Mouse (Mus musculus): ENCODE measurements around the gene H2al2a. TPM values are rescaled to one million over a fixed set of nuclear protein-coding genes. Genes with fewer than 3 reads are reported as not detected.

Gene H2al2a
- polyA plus RNA-seq, 1 experiment from 2014 or later = not detected

GRCm38 (mm10) chr2:18033166-18034108, 36.7 kb upstream of the H2al2a start:
- H3K4me1 ChIP-seq = peaks cover 91% of the 10 kb centered on the region
- H3K27ac ChIP-seq (replicated peaks) = peak overlapping the region; percentile 100
- H3K9me3 ChIP-seq (replicated peaks) = no peaks in the 10 kb centered on the region
- H3K4me3 ChIP-seq = peak overlapping the region; percentile 86
- H3K27me3 ChIP-seq (ENCODE audit: low read depth, poor library complexity, severe bottlenecking) = no peaks in the 10 kb centered on the region
- peak; percentile 60 for DNase-seq (ENCODE audit: low spot score)
- H3K36me3 ChIP-seq = no peaks in the 10 kb centered on the region
- 24% methylated on average over 10 of the region's 10 CpGs for WGBS

- peak overlapping the region; percentile 100 for H3K27ac ChIP-seq (replicated peaks)
- H3K27me3 ChIP-seq (ENCODE audit: low read depth, poor library complexity, severe bottlenecking) = no peaks in the 10 kb centered on the region
- H3K4me1 ChIP-seq = peaks cover 82% of the 10 kb centered on the region
- H3K36me3 ChIP-seq = no peaks in the 10 kb centered on the region
- peak; percentile 45 for DNase-seq (ENCODE audit: low spot score)
- peak overlapping the region; percentile 86 for H3K4me3 ChIP-seq
- 25% methylated on average over 5 of the region's 5 CpGs for WGBS
- H3K9me3 ChIP-seq (replicated peaks) = no peaks in the 10 kb centered on the region
Measured at GRCm38 (mm10) chr2:18032538-18032895, 35.8 kb upstream of the H2al2a start.

- Histone ChIP-seq H3K4me3 (peak overlapping the region; percentile 86), H3K4me1 (peaks cover 80% of the 10 kb centered on the region), H3K9me3 (replicated peaks) (no peaks in the 10 kb centered on the region), H3K27me3 (ENCODE audit: low read depth, poor library complexity, severe bottlenecking) (no peaks in the 10 kb centered on the region), H3K27ac (replicated peaks) (peak overlapping the region; percentile 100), H3K36me3 (no peaks in the 10 kb centered on the region)
- WGBS = under 1% methylated on average over 34 of the region's 34 CpGs
- DNase-seq (ENCODE audit: low spot score) = peak; percentile 85
Measured at GRCm38 (mm10) chr2:18031831-18032537, 35.2 kb upstream of the H2al2a start.

- Histone ChIP-seq H3K4me1 (peaks cover 80% of the 10 kb centered on the region), H3K4me3 (peak overlapping the region; percentile 86), H3K27ac (replicated peaks) (peak overlapping the region; percentile 100), H3K36me3 (no peaks in the 10 kb centered on the region), H3K27me3 (ENCODE audit: low read depth, poor library complexity, severe bottlenecking) (no peaks in the 10 kb centered on the region), H3K9me3 (replicated peaks) (no peaks in the 10 kb centered on the region)
- peak; percentile 66 for DNase-seq (ENCODE audit: low spot score)
- WGBS = under 1% methylated on average over 26 of the region's 26 CpGs
Measured at GRCm38 (mm10) chr2:18031271-18031821, 34.6 kb upstream of the H2al2a start.

GRCm38 (mm10) chr2:18030581-18030980, 33.8 kb upstream of the H2al2a start:
- Histone ChIP-seq H3K27ac (replicated peaks) (peak overlapping the region; percentile 100), H3K27me3 (ENCODE audit: low read depth, poor library complexity, severe bottlenecking) (no peaks in the 10 kb centered on the region), H3K9me3 (replicated peaks) (no peaks in the 10 kb centered on the region), H3K36me3 (no peaks in the 10 kb centered on the region), H3K4me3 (peak overlapping the region; percentile 86), H3K4me1 (peaks cover 77% of the 10 kb centered on the region)
- DNase-seq (ENCODE audit: low spot score) = peak; percentile 60
- WGBS = 6% methylated on average over 8 of the region's 8 CpGs

- Histone ChIP-seq H3K27me3 (ENCODE audit: low read depth, poor library complexity, severe bottlenecking) (no peaks in the 10 kb centered on the region), H3K4me1 (peaks cover 77% of the 10 kb centered on the region), H3K4me3 (peak overlapping the region; percentile 86), H3K36me3 (no peaks in the 10 kb centered on the region), H3K9me3 (replicated peaks) (no peaks in the 10 kb centered on the region), H3K27ac (replicated peaks) (peak overlapping the region; percentile 100)
- DNase-seq (ENCODE audit: low spot score) = no peak
- WGBS = 34% methylated on average over 7 of the region's 7 CpGs
Measured at GRCm38 (mm10) chr2:18029656-18030055, 32.9 kb upstream of the H2al2a start.

- H3K27ac ChIP-seq (replicated peaks) = peak overlapping the region; percentile 100
- H3K4me3 ChIP-seq = peak overlapping the region; percentile 86
- no peaks in the 10 kb centered on the region for H3K9me3 ChIP-seq (replicated peaks)
- H3K36me3 ChIP-seq = no peaks in the 10 kb centered on the region
- H3K27me3 ChIP-seq (ENCODE audit: low read depth, poor library complexity, severe bottlenecking) = no peaks in the 10 kb centered on the region
- peaks cover 77% of the 10 kb centered on the region for H3K4me1 ChIP-seq
- under 1% methylated on average over 61 of the region's 61 CpGs for WGBS
- DNase-seq (ENCODE audit: low spot score) = peak; percentile 86
Measured at GRCm38 (mm10) chr2:18028140-18029021, 31.6 kb upstream of the H2al2a start.

GRCm38 (mm10) chr2:18027448-18028139, 30.8 kb upstream of the H2al2a start:
- H3K36me3 ChIP-seq = no peaks in the 10 kb centered on the region
- H3K4me3 ChIP-seq = peak overlapping the region; percentile 86
- under 1% methylated on average over 44 of the region's 44 CpGs for WGBS
- DNase-seq (ENCODE audit: low spot score) = peak; percentile 95
- H3K9me3 ChIP-seq (replicated peaks) = no peaks in the 10 kb centered on the region
- no peaks in the 10 kb centered on the region for H3K27me3 ChIP-seq (ENCODE audit: low read depth, poor library complexity, severe bottlenecking)
- peaks cover 74% of the 10 kb centered on the region for H3K4me1 ChIP-seq
- peak overlapping the region; percentile 100 for H3K27ac ChIP-seq (replicated peaks)

- Histone ChIP-seq H3K4me3 (peak overlapping the region; percentile 86), H3K9me3 (replicated peaks) (no peaks in the 10 kb centered on the region), H3K27me3 (ENCODE audit: low read depth, poor library complexity, severe bottlenecking) (no peaks in the 10 kb centered on the region), H3K4me1 (peaks cover 61% of the 10 kb centered on the region), H3K27ac (replicated peaks) (peak overlapping the region; percentile 100), H3K36me3 (no peaks in the 10 kb centered on the region)
- under 1% methylated on average over 44 of the region's 44 CpGs for WGBS
- peak; percentile 81 for DNase-seq (ENCODE audit: low spot score)
Measured at GRCm38 (mm10) chr2:18026116-18026947, 29.6 kb upstream of the H2al2a start.

- H3K36me3 ChIP-seq = no peaks in the 10 kb centered on the region
- DNase-seq (ENCODE audit: low spot score) = no peak
- WGBS = 2% methylated on average over 14 of the region's 14 CpGs
- no peaks in the 10 kb centered on the region for H3K27me3 ChIP-seq (ENCODE audit: low read depth, poor library complexity, severe bottlenecking)
- H3K27ac ChIP-seq (replicated peaks) = peak overlapping the region; percentile 100
- no peaks in the 10 kb centered on the region for H3K9me3 ChIP-seq (replicated peaks)
- peak overlapping the region; percentile 86 for H3K4me3 ChIP-seq
- peaks cover 56% of the 10 kb centered on the region for H3K4me1 ChIP-seq
Measured at GRCm38 (mm10) chr2:18025781-18026115, 29.0 kb upstream of the H2al2a start.

GRCm38 (mm10) chr2:18025116-18025515, 28.4 kb upstream of the H2al2a start:
- peak overlapping the region; percentile 86 for H3K4me3 ChIP-seq
- peaks cover 51% of the 10 kb centered on the region for H3K4me1 ChIP-seq
- no peaks in the 10 kb centered on the region for H3K36me3 ChIP-seq
- 26% methylated on average over 5 of the region's 5 CpGs for WGBS
- H3K27ac ChIP-seq (replicated peaks) = peak overlapping the region; percentile 100
- no peaks in the 10 kb centered on the region for H3K9me3 ChIP-seq (replicated peaks)
- H3K27me3 ChIP-seq (ENCODE audit: low read depth, poor library complexity, severe bottlenecking) = no peaks in the 10 kb centered on the region
- peak; percentile 28 for DNase-seq (ENCODE audit: low spot score)
